Mouse (Mus musculus) midbrain, embryonic 12.5 days (tissue): ENCODE results near the gene Trp53inp2. TPM values are rescaled to one million over a fixed set of nuclear protein-coding genes. Genes with fewer than 3 reads are reported as not detected.

Experiments
- microRNA counts: library from miRNA; unstranded; fragments of <30 nt; microRNA quantifications from one replicate; lab custom pipeline; 2017
- microRNA-seq: library from miRNA; unstranded; fragments of <30 nt; microRNA quantifications from one replicate; pipeline ENCODE4, GENCODE M21; 2017
- polyA plus RNA-seq: library from polyadenylated mRNA; unstranded; fragments of >200 nt; fragmentation: Nextera tagmentation; extraction: Ambion mirVana; gene quantifications from 2 replicates; pipeline ENCODE4 v1.2.1, GENCODE M21; 2016

Gene Trp53inp2
- polyA plus RNA-seq, 1 experiment from 2014 or later: 103 TPM

MicroRNAs within 50 kb of the gene (microRNA counts, 519-probe panel; counts per million panel counts)
- not detected for microRNA mmu-miR-695 (lab: Ali Mortazavi, UCI)

Small RNA genes within 50 kb of the gene (microRNA-seq; reads per million reads assigned to microRNA genes)
- not detected for gene Mir695

Other genes with a start within 250 kb of the Trp53inp2 start
- gene Itch, start 247.6 kb upstream of the Trp53inp2 start, polyA plus RNA-seq: 64.1 and 66.2 TPM in 2 replicates
- 443 and 461 TPM in 2 replicates for gene Dynlrb1, start 144.5 kb upstream of the Trp53inp2 start, polyA plus RNA-seq
- 193 and 205 TPM in 2 replicates for gene Map1lc3a, start 104.8 kb upstream of the Trp53inp2 start, polyA plus RNA-seq
- 44.7 and 46.9 TPM in 2 replicates for gene Pigu, start 23.6 kb upstream of the Trp53inp2 start, polyA plus RNA-seq
- gene Ncoa6, start 92.8 kb downstream of the Trp53inp2 start, polyA plus RNA-seq: 32.7 and 36.0 TPM in 2 replicates
- 25.9 and 27.3 TPM in 2 replicates for gene Acss2, start 136.9 kb downstream of the Trp53inp2 start, polyA plus RNA-seq
- gene Ggt7, start 137.2 kb downstream of the Trp53inp2 start, polyA plus RNA-seq: 38.3 and 41.2 TPM in 2 replicates
- 14.3 and 15.9 TPM in 2 replicates for gene Gss, start 211.8 kb downstream of the Trp53inp2 start, polyA plus RNA-seq
- gene Myh7b, start 230.2 kb downstream of the Trp53inp2 start, polyA plus RNA-seq: 0.45 and 1.1 TPM in 2 replicates